Mouse (Mus musculus): ENCODE measurements at regions not wholly inside any gene's neighbourhood (a gene's known extent, or its start where the extent isn't known, plus 50 kb on each side); places are given as distances from the start of the nearest gene placed in this dataset.

- WGBS: 91% methylated on average over 2 of the region's 2 CpGs
- Histone ChIP-seq H3K4me1 (replicated peaks; ENCODE audit: control insufficient read depth, insufficient read depth, low read length) (no peaks in the 10 kb centered on the region), H3K27me3 (ENCODE audit: control insufficient read depth, insufficient read depth, low read length) (no peaks in the 10 kb centered on the region), H3K36me3 (ENCODE audit: control insufficient read depth, insufficient read depth, low read length) (no peaks in the 10 kb centered on the region), H3K4me3 (ENCODE audit: control insufficient read depth, insufficient read depth, low read length) (no peak overlapping the region), H3K27ac (ENCODE audit: control insufficient read depth, insufficient read depth, low read length) (no peak overlapping the region)
- no peak for DNase-seq
- TF ChIP-seq POLR2A (IDR thresholded peaks at IDR 0.05; ENCODE audit: control insufficient read depth, extremely low read depth, insufficient read depth, low read length, poor library complexity) (no peak), CTCF (IDR thresholded peaks at IDR 0.05; ENCODE audit: borderline replicate concordance, control insufficient read depth, extremely low read depth, insufficient read depth, low read length, poor library complexity) (no peak)
Measured at GRCm38 (mm10) chr16:44648547-44649223, 75.4 kb upstream of the Nepro start.

GRCm38 (mm10) chr16:44643992-44644391, 80.1 kb upstream of the Nepro start:
- Histone ChIP-seq H3K36me3 (ENCODE audit: control insufficient read depth, insufficient read depth, low read length) (no peaks in the 10 kb centered on the region), H3K27ac (ENCODE audit: control insufficient read depth, insufficient read depth, low read length) (no peak overlapping the region), H3K4me1 (replicated peaks; ENCODE audit: control insufficient read depth, insufficient read depth, low read length) (no peaks in the 10 kb centered on the region), H3K27me3 (ENCODE audit: control insufficient read depth, insufficient read depth, low read length) (no peaks in the 10 kb centered on the region), H3K4me3 (ENCODE audit: control insufficient read depth, insufficient read depth, low read length) (no peak overlapping the region)
- WGBS: 44% methylated on average over 4 of the region's 4 CpGs
- DNase-seq: no peak
- no peak for TF ChIP-seq CTCF (IDR thresholded peaks at IDR 0.05; ENCODE audit: borderline replicate concordance, control insufficient read depth, extremely low read depth, insufficient read depth, low read length, poor library complexity)
- no peak for TF ChIP-seq POLR2A (IDR thresholded peaks at IDR 0.05; ENCODE audit: control insufficient read depth, extremely low read depth, insufficient read depth, low read length, poor library complexity)

GRCm38 (mm10) chr16:44637100-44637499, 78.4 kb upstream of the Boc start:
- no peak for TF ChIP-seq CTCF (IDR thresholded peaks at IDR 0.05; ENCODE audit: borderline replicate concordance, control insufficient read depth, extremely low read depth, insufficient read depth, low read length, poor library complexity)
- TF ChIP-seq POLR2A (IDR thresholded peaks at IDR 0.05; ENCODE audit: control insufficient read depth, extremely low read depth, insufficient read depth, low read length, poor library complexity): no peak
- Histone ChIP-seq H3K4me3 (ENCODE audit: control insufficient read depth, insufficient read depth, low read length) (no peak overlapping the region), H3K27ac (ENCODE audit: control insufficient read depth, insufficient read depth, low read length) (no peak overlapping the region), H3K36me3 (ENCODE audit: control insufficient read depth, insufficient read depth, low read length) (no peaks in the 10 kb centered on the region), H3K4me1 (replicated peaks; ENCODE audit: control insufficient read depth, insufficient read depth, low read length) (no peaks in the 10 kb centered on the region), H3K27me3 (ENCODE audit: control insufficient read depth, insufficient read depth, low read length) (no peaks in the 10 kb centered on the region)
- 93% methylated on average over 3 of the region's 3 CpGs for WGBS
- DNase-seq: no peak

- Histone ChIP-seq H3K27ac (ENCODE audit: control insufficient read depth, insufficient read depth, low read length) (no peak overlapping the region), H3K4me3 (ENCODE audit: control insufficient read depth, insufficient read depth, low read length) (no peak overlapping the region), H3K27me3 (ENCODE audit: control insufficient read depth, insufficient read depth, low read length) (no peaks in the 10 kb centered on the region), H3K4me1 (replicated peaks; ENCODE audit: control insufficient read depth, insufficient read depth, low read length) (no peaks in the 10 kb centered on the region), H3K36me3 (ENCODE audit: control insufficient read depth, insufficient read depth, low read length) (no peaks in the 10 kb centered on the region)
- TF ChIP-seq POLR2A (IDR thresholded peaks at IDR 0.05; ENCODE audit: control insufficient read depth, extremely low read depth, insufficient read depth, low read length, poor library complexity): no peak
- no peak for TF ChIP-seq CTCF (IDR thresholded peaks at IDR 0.05; ENCODE audit: borderline replicate concordance, control insufficient read depth, extremely low read depth, insufficient read depth, low read length, poor library complexity)
- 98% methylated on average over 4 of the region's 4 CpGs for WGBS
- no peak for DNase-seq
Measured at GRCm38 (mm10) chr16:44634486-44634885, 75.8 kb upstream of the Boc start.

GRCm38 (mm10) chr16:44633059-44633667, 74.5 kb upstream of the Boc start:
- H3K4me1 ChIP-seq (replicated peaks; ENCODE audit: control insufficient read depth, insufficient read depth, low read length): no peaks in the 10 kb centered on the region
- no peak overlapping the region for H3K4me3 ChIP-seq (ENCODE audit: control insufficient read depth, insufficient read depth, low read length)
- TF ChIP-seq CTCF (IDR thresholded peaks at IDR 0.05; ENCODE audit: borderline replicate concordance, control insufficient read depth, extremely low read depth, insufficient read depth, low read length, poor library complexity): no peak
- TF ChIP-seq POLR2A (IDR thresholded peaks at IDR 0.05; ENCODE audit: control insufficient read depth, extremely low read depth, insufficient read depth, low read length, poor library complexity): no peak
- no peaks in the 10 kb centered on the region for H3K36me3 ChIP-seq (ENCODE audit: control insufficient read depth, insufficient read depth, low read length)
- H3K27me3 ChIP-seq (ENCODE audit: control insufficient read depth, insufficient read depth, low read length): no peaks in the 10 kb centered on the region
- DNase-seq: no peak
- WGBS: 90% methylated on average over 9 of the region's 9 CpGs
- H3K27ac ChIP-seq (ENCODE audit: control insufficient read depth, insufficient read depth, low read length): no peak overlapping the region

GRCm38 (mm10) chr16:44632330-44633058, 73.8 kb upstream of the Boc start:
- Histone ChIP-seq H3K36me3 (ENCODE audit: control insufficient read depth, insufficient read depth, low read length) (no peaks in the 10 kb centered on the region), H3K27ac (ENCODE audit: control insufficient read depth, insufficient read depth, low read length) (no peak overlapping the region), H3K4me3 (ENCODE audit: control insufficient read depth, insufficient read depth, low read length) (no peak overlapping the region), H3K27me3 (ENCODE audit: control insufficient read depth, insufficient read depth, low read length) (no peaks in the 10 kb centered on the region), H3K4me1 (replicated peaks; ENCODE audit: control insufficient read depth, insufficient read depth, low read length) (no peaks in the 10 kb centered on the region)
- 78% methylated on average over 9 of the region's 9 CpGs for WGBS
- TF ChIP-seq CTCF (IDR thresholded peaks at IDR 0.05; ENCODE audit: borderline replicate concordance, control insufficient read depth, extremely low read depth, insufficient read depth, low read length, poor library complexity) (no peak), POLR2A (IDR thresholded peaks at IDR 0.05; ENCODE audit: control insufficient read depth, extremely low read depth, insufficient read depth, low read length, poor library complexity) (no peak)
- DNase-seq: no peak
